Mouse (Mus musculus) thymus, postnatal 25 days (tissue): Measurements from ENCODE around the gene Hsbp1.

ENCODE experiments used
- DNase-seq: peaks from one replicate; pipeline ENCODE4 v3.0.0; 2022

The Hsbp1 gene

DNA sequence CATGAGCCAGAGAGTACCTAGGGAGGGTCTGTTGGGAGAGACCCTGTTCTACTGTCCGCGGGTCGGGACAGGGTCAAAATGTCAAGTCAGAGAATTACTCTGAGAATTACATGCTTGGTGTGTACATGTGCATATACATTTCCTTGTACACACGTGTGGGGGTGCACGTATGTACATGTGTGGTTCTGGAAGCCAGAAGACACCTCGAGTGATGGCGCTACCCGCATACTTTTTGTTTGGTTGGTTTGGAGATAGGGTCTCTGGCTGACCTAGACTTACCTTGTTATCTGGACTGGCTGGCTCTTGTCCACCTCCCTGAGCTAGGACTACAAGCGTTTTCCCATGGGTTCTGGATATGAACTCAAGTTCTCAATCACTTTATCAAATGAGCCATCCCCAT is 49.8 kb downstream of the Hsbp1 start:
- no peak for DNase-seq

DNA sequence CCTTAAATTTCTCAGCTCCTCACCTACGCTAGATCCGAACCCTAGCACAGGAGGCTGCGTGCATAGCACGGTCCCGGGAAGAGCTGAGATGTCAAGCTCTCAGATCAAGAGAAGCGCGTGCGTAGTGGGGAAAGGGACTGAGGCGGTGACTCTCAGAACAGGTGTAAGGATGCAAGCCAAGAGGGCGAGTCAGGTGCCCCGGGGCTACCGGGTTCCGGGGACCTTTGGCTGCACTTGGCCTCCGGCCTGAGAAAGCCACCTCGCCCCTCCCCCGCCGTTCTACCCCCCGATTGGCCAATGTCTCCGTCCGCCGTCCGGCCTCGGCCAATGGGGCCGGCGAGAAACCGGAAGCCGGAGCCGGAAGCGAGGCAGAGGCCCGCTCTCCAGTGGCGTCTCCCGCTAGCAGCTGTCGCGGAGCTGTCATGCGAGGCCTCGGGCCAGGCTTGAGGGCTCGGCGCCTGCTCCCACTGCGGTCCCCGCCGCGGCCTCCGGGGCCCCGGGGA is 50.3 kb downstream of the Hsbp1 start, which contains the start of gene Mlycd:
Gene Mlycd (plus strand): TSS at position 355 of the 503 bp plus-strand sequence.
- peak; percentile 90 for DNase-seq

DNA sequence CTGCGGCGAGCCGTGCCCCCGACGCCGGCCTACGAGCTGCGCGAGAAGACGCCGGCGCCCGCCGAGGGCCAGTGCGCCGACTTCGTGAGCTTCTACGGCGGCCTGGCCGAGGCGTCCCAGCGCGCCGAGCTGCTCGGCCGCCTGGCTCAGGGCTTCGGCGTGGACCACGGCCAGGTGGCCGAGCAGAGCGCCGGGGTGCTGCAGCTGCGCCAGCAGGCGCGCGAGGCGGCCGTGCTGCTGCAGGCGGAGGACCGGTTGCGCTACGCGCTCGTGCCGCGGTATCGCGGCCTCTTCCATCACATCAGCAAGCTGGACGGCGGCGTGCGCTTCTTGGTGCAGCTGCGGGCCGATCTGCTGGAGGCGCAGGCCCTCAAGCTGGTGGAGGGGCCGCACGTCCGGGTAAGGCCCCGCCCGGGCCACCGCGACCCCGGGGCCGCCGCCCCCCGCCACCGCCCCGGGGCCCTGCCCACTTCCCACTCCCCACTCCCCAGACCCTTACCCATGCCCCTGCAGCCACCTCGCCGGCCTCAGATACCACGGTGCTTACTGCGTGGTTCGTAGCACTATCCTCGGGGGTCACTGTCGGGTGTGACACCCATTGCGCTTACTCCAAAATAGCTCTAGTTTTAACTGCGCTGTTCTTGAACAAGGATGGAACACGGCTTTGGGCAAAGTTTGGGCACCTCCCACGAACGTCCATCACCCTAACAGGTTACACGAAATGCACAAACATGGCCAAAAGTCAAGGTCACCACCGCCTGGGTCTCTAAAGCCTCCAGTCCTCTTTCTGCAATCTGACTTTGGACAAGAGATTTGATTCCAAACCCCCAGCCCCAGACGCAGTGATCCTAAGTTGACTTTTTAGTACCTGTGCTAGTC is 51.0 kb downstream of the Hsbp1 start:
- no peak for DNase-seq
